Mouse (Mus musculus) forebrain, embryonic 11.5 days (tissue): Measurements from ENCODE around the gene Eif1b. TPM values are rescaled to one million over a fixed set of nuclear protein-coding genes. Genes with fewer than 3 reads are reported as not detected.

Experiments used
- ATAC-seq: fragments of 200-750 bp; cut with Nextera tagmentation; replicated peaks from 2 replicates; pipeline ENCODE4 v1.8.0; 2017; ENCODE audit warnings: moderate TSS enrichment; ENCODE audit not compliant: low FRiP score
- DNase-seq: peaks from one replicate; pipeline ENCODE4 v3.0.0-alpha.2; 2017; ENCODE audit warnings: low spot score
- H3K27ac ChIP-seq: fragments of 300-500 bp; sonication (generic); 2 replicates; pipeline ENCODE4 v1.5.1; 2014; ENCODE audit warnings: low read depth, low read length
- H3K27me3 ChIP-seq: fragments of 300-500 bp; sonication (generic); 2 replicates; pipeline ENCODE4 v1.6.1; 2014; ENCODE audit warnings: mild to moderate bottlenecking, low read length, mixed read lengths; ENCODE audit not compliant: control insufficient read depth, insufficient read depth
- H3K36me3 ChIP-seq: fragments of 300-500 bp; sonication (generic); 2 replicates; pipeline ENCODE4 v1.6.1; 2014; ENCODE audit warnings: mild to moderate bottlenecking, low read length, moderate library complexity, mixed read lengths; ENCODE audit not compliant: control insufficient read depth, insufficient read depth
- H3K4me1 ChIP-seq: fragments of 300-500 bp; sonication (generic); replicated peaks from 2 replicates; pipeline ENCODE4 v1.6.1; 2014; ENCODE audit warnings: low read length, mixed read lengths; ENCODE audit not compliant: control insufficient read depth, insufficient read depth
- H3K4me2 ChIP-seq: fragments of 300-500 bp; sonication (generic); 2 replicates; pipeline ENCODE4 v1.6.1; 2014; ENCODE audit warnings: low read depth, mild to moderate bottlenecking, low read length, moderate library complexity, mixed read lengths; ENCODE audit not compliant: severe bottlenecking
- H3K4me3 ChIP-seq: fragments of 300-500 bp; sonication (generic); 2 replicates; pipeline ENCODE4 v1.5.1; 2014; ENCODE audit warnings: low read depth, low read length
- H3K9ac ChIP-seq: fragments of 300-500 bp; sonication (generic); 2 replicates; pipeline ENCODE4 v1.6.1; 2014; ENCODE audit warnings: low read length
- H3K9me3 ChIP-seq: fragments of 300-500 bp; sonication (generic); 2 replicates; pipeline ENCODE4 v1.6.1; 2016; ENCODE audit warnings: low read length, mixed read lengths; ENCODE audit not compliant: control insufficient read depth
- WGBS: fragments of 180-500 bp; shearing (Covaris S2); extraction: QIAGEN DNeasy Blood & Tissue Kit; methylation state at CpG from one replicate; pipeline ENCODE4 v1.1.7; 2014; 5-methylcytosine and 5-hydroxymethylcytosine counted together
- polyA plus RNA-seq: library from polyadenylated mRNA; unstranded; fragments of >200 nt; fragmentation: Nextera tagmentation; extraction: Ambion mirVana; gene quantifications from 2 replicates; pipeline ENCODE4 v1.2.1, GENCODE M21; 2014

Eif1b gene
- polyA plus RNA-seq, 1 experiment from 2014 or later, result 346 TPM

- no peak for DNase-seq
- Histone ChIP-seq H3K36me3 (no peaks in the 10 kb centered on the region), H3K27ac (no peak overlapping the region), H3K9ac (no peak overlapping the region), H3K9me3 (no peaks in the 10 kb centered on the region), H3K4me3 (no peak overlapping the region), H3K27me3 (no peaks in the 10 kb centered on the region), H3K4me2 (no peak overlapping the region), H3K4me1 (no peaks in the 10 kb centered on the region)
- WGBS, result 90% methylated on average over 8 of the region's 8 CpGs
- ATAC-seq, result no peak
These were observed 5.0 kb upstream of the Eif1b start for GRCm38 (mm10) chr9:120487076-120487475.

- peak overlapping the region; percentile 100 for H3K4me3 ChIP-seq
- H3K9me3 ChIP-seq, result no peaks in the 10 kb centered on the region
- H3K9ac ChIP-seq, result peak overlapping the region; percentile 100
- H3K27me3 ChIP-seq, result no peaks in the 10 kb centered on the region
- H3K4me2 ChIP-seq, result peak overlapping the region; percentile 93
- 78% methylated on average over 3 of the region's 3 CpGs for WGBS
- peaks cover 13% of the 10 kb centered on the region for H3K36me3 ChIP-seq
- H3K4me1 ChIP-seq, result peaks cover 7% of the 10 kb centered on the region
- DNase-seq, result no peak
- ATAC-seq, result no peak
- no peak overlapping the region for H3K27ac ChIP-seq
These were observed 523 bp upstream of the Eif1b start for GRCm38 (mm10) chr9:120491509-120491908.

GRCm38 (mm10) chr9:120492400-120493351, 644 bp downstream of the Eif1b start:
- peak; percentile 83 for ATAC-seq
- Histone ChIP-seq H3K4me2 (peak overlapping the region; percentile 93), H3K4me1 (peaks cover 7% of the 10 kb centered on the region), H3K27me3 (no peaks in the 10 kb centered on the region), H3K4me3 (peak overlapping the region; percentile 100), H3K36me3 (peaks cover 13% of the 10 kb centered on the region), H3K27ac (peak overlapping the region; percentile 87), H3K9me3 (no peaks in the 10 kb centered on the region), H3K9ac (peak overlapping the region; percentile 100)
- under 1% methylated on average over 86 of the region's 97 CpGs for WGBS
- DNase-seq, result peak; percentile 90

- DNase-seq, result no peak
- Histone ChIP-seq H3K4me1 (peaks cover 7% of the 10 kb centered on the region), H3K4me3 (peak overlapping the region; percentile 100), H3K27me3 (no peaks in the 10 kb centered on the region), H3K36me3 (peaks cover 13% of the 10 kb centered on the region), H3K9ac (peak overlapping the region; percentile 100), H3K9me3 (no peaks in the 10 kb centered on the region), H3K4me2 (peak overlapping the region; percentile 93), H3K27ac (peak overlapping the region; percentile 31; the same call in 1 of the 2 replicates)
- WGBS, result 79% methylated on average over 12 of the region's 12 CpGs
- ATAC-seq, result no peak
These were observed 1.7 kb downstream of the Eif1b start for GRCm38 (mm10) chr9:120493781-120494180.

- Histone ChIP-seq H3K4me3 (no peak overlapping the region), H3K9ac (no peak overlapping the region), H3K27ac (no peak overlapping the region), H3K4me2 (no peak overlapping the region), H3K36me3 (peaks cover 13% of the 10 kb centered on the region), H3K4me1 (peaks cover 7% of the 10 kb centered on the region), H3K9me3 (no peaks in the 10 kb centered on the region), H3K27me3 (no peaks in the 10 kb centered on the region)
- ATAC-seq (peak; percentile 22), DNase-seq (peak; percentile 77)
- 13% methylated on average over 3 of the region's 3 CpGs for WGBS
These were observed 4.7 kb downstream of the Eif1b start for GRCm38 (mm10) chr9:120496691-120497090.

GRCm38 (mm10) chr9:120497983-120498382, 6.0 kb downstream of the Eif1b start:
- Histone ChIP-seq H3K4me3 (no peak overlapping the region), H3K27me3 (no peaks in the 10 kb centered on the region), H3K4me1 (peaks cover 7% of the 10 kb centered on the region), H3K27ac (no peak overlapping the region), H3K36me3 (peaks cover 13% of the 10 kb centered on the region), H3K4me2 (no peak overlapping the region), H3K9me3 (no peaks in the 10 kb centered on the region), H3K9ac (no peak overlapping the region)
- DNase-seq (no peak), ATAC-seq (no peak)
- 86% methylated on average over 5 of the region's 5 CpGs for WGBS

GRCm38 (mm10) chr9:120501191-120501902, 9.3 kb downstream of the Eif1b start:
- WGBS, result 42% methylated on average over 10 of the region's 10 CpGs
- ATAC-seq (peak; percentile 35; the same call in 1 of the 2 replicates), DNase-seq (peak; percentile 58)
- Histone ChIP-seq H3K4me1 (no peaks in the 10 kb centered on the region), H3K9ac (no peak overlapping the region), H3K4me2 (no peak overlapping the region), H3K4me3 (no peak overlapping the region), H3K36me3 (no peaks in the 10 kb centered on the region), H3K27me3 (no peaks in the 10 kb centered on the region), H3K27ac (no peak overlapping the region), H3K9me3 (no peaks in the 10 kb centered on the region)

GRCm38 (mm10) chr9:120502013-120502412, 10.0 kb downstream of the Eif1b start:
- peak; percentile 91 for DNase-seq
- H3K27ac ChIP-seq, result no peak overlapping the region
- H3K4me3 ChIP-seq, result no peak overlapping the region
- H3K9ac ChIP-seq, result no peak overlapping the region
- H3K36me3 ChIP-seq, result no peaks in the 10 kb centered on the region
- H3K4me2 ChIP-seq, result no peak overlapping the region
- no peaks in the 10 kb centered on the region for H3K27me3 ChIP-seq
- WGBS, result 9% methylated on average over 8 of the region's 8 CpGs
- peak; percentile 62; the same call in 1 of the 2 replicates for ATAC-seq
- H3K9me3 ChIP-seq, result peaks cover 3% of the 10 kb centered on the region; the same call in 1 of the 2 replicates
- H3K4me1 ChIP-seq, result no peaks in the 10 kb centered on the region
